Mouse (Mus musculus) lung, postnatal 36 days (tissue): ENCODE data around the gene D13Ertd608e.
"Not testable (repeated sequence)": the region's sequence is repeated elsewhere in the genome, so short reads cannot be mapped to it uniquely, and the experiment has no call there.

Experiments
- DNase-seq: peaks from one replicate; pipeline ENCODE4 v3.0.0; 2022; ENCODE audit warnings: mixed read lengths

D13Ertd608e gene

DNA sequence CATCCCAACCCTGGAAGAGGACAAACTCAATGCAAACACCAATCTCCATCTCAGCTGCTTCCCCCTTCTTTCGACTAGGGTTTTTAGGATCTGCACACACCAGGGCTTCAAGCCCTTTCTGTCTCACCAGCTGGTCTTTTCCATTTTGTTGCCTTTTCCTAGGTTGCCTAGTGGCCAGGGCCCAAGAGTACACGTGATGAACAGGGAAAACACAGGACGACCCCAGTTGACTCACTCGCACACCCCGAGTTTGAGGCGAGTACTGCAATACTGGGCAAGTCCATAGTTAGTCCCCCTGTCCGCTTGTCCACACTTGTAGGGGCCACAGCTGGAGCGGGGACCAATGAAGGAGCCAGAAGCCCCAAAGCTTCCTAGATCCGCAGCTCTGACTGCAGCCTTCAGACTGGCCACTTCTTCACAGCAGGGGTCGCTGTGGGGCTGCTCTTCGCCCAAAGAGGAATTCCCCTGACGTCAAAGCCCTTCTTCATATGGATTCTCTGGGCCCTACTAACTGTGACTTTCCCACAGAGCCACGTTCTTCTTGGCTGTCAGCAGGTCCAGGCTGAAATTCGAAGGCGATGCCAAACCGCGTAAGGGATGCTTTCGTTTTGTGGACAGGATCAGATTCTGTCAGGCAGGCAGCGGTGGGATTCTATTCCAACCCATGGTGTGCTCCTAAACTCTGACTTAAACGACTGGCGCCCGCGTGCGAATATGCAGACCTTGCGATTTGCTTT lies at the start of gene D13Ertd608e:
TSS of gene D13Ertd608e (plus strand) at position 687 of the 737 bp plus-strand sequence.
- peak; percentile 58 for DNase-seq

DNA sequence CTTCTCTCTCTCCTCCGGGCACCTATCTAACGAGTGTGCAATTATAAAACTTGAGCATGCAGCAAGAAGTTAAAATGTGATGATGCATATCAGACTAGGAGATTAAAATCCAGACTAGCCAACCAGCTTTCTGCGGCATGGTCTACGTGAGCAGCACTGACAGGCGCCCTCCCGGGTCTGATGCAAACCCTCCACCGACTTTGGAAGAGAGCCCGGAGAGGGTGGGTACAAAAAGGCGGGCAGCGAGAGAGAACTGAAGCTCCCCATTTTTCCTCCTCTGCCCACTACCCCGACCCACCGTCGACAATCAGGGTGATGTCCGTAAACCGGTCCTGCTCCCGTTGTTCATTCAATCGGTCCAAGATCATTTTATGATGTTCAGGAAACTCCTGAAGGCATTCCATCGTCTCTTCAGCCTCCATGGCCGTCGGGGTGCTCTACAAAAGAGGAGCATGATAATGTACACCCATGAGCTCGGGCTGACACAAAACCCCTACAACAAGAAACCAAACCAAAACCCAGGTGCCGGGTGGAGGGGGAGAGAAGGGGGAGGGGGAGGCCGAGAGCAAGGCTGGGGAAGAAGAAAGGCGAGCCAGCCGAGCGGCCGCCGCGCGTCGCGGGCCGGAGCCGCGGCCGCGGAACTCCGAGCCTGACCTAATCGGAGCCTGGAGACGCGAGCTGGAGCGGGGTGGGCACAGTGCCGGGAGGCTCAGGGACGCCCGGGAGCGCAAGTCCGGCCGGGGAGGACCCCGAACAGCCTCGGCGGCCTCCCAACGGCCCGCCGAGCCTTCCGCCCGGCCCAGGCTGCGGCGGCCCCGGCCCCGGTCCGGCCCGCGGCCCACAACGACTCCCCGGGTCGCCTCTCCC lies 45.7 kb upstream of the D13Ertd608e start:
- DNase-seq: peak; percentile 62

DNA sequence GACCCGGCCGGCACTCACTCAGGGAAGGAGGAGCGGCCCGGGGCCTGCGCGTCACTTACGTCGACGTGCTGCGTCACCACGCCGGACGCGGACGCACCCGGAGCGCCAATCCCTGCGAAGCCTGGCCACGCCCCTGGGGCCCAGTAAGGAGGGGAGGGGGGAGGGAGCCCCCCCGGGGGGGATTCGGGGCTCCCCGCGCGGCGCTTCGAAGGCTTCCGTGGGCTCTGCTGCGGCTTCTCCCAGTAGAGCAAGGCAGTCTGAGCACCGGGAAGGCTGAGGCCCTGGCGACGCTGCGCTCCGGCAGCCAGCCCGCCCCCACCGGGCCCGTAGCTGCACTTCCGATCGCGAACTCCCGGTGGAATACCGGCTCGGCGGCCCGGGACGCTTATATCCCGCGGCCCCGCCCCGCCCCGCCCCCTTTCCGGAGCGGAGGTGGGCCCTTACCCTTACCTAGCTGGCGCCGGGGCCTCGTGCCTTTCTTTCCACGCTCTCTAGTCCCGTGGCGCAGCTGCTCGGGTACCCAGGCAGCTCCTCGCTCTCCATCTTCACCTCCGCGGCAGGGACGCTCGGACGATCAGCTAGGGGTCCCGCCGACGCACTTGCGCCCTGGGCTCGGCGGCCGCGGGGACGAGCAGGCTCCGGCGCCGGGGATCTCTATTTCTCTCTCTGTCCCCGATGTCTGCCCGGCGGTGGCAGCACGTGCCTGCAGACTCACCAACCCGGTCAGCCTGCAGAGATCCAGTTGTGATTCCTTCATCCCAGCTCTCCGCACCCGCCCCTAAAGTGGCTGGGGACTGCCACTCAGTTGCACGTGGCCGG lies 44.8 kb upstream of the D13Ertd608e start, which contains the start of gene Zfp131:
TSS of gene Zfp131 (minus strand) at position 129 of the 819 bp plus-strand sequence.
- DNase-seq: peak; percentile 96

DNA sequence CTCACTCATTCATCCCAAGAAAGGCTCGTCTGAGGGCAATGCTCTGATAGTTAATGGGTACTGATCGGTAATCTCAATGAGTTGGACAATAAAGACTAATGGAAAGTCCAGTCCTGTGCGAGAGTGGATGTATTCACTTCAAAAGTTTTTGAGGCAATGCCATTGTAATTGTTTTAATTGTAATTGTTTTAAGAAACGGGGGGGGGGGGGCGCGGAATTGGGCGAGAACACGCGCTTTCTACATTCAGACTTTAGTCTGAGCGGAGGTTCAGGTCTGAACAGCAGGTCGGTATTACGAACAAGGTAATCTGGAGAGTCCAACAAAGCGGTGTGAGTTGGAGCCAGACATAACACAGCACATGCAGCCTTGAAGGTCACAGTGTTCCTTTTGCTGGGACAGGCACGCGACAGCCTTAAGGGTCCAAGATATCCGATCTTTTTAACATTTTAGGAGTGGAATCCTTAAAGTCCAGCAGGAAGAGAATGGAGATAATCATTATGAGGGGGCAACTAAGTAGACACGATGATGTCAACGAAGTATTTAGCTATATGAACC lies 44.1 kb upstream of the D13Ertd608e start:
- no peak for DNase-seq

DNA sequence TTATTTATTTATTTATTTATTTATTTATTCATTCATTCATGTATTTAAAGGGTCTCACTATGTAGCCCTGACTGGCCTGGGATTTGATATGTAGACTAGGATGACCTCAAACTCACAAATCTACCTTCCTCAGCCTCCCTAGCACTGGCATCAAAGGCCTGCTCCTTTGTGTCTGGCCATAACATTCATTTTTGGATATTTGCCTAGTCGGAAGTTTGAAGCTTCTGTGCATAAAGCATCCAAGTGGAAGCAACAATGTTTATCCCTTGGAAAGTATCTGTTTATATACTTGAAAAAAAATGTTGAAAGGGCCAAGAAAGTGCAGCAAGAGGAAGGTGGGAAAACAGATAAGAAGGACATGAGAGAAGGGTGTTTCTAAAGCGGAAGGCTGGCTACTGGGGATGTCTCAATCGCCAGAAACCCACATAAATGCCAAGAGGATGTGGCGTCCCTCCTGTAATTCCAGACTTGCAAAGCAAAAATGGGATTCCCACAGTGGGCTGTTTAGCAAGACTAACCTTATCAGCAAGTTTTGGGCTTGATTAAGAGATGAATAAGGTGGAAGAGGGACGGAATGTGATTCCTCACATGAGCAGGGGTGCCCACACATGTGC lies 42.9 kb upstream of the D13Ertd608e start:
- DNase-seq: peak; percentile 7

DNA sequence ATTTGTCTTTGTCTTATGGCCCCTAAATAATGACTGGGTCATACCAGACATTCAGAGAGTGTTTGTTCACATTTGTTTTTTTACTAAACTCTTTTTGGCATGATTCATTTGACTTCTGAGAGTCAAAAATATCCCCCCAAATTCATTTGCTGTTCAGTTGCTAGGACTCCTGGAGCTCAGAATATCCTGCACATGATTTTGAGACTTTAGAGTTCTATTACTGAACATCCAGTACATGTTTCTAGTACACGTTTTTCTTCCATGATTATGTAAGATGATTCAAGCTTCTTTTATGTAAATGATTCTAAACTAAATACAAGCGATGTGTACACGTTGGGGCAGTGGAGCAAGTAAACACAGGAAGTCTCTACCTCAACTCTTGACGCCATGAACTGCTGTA lies 38.1 kb upstream of the D13Ertd608e start:
- no peak for DNase-seq

DNA sequence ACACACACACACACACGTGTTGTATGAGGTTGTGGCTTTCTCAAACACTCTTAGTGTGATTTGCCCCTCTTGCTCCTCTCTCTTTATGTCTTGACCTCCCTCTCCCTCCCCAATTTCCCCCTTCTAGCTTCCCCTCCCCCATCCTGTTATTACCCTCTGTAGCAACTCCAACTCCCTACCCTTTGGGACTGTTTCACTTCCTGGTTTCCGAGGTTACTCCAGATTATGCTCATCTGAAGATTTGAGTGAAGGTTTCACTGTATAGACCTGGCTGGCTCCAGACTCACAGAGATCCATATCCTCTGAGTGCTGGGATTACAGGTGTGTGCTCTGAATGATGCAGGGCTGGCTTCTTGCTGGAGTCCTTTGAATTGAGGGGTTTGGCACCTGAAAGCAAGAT lies 26.9 kb upstream of the D13Ertd608e start:
- no peak for DNase-seq

DNA sequence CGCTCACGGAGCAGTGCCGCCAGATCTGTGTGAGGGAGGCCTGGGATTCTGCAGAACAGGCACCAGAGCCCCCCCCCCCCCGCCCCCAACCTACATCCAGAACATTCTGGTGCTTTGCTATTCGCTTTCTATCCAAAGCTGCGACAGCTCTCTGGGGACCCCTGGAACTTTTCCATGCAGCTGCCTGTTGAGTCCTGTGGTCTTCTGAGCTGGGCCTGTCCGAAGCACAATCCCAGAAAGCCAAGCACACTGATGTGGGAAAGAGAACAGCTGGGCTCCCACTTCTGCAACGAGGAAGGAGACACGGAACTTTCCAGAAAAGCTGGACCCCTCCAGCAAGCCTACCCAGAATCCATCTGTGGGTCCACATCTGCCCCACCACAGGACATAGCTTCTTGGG lies 25.8 kb upstream of the D13Ertd608e start:
- no peak for DNase-seq

DNA sequence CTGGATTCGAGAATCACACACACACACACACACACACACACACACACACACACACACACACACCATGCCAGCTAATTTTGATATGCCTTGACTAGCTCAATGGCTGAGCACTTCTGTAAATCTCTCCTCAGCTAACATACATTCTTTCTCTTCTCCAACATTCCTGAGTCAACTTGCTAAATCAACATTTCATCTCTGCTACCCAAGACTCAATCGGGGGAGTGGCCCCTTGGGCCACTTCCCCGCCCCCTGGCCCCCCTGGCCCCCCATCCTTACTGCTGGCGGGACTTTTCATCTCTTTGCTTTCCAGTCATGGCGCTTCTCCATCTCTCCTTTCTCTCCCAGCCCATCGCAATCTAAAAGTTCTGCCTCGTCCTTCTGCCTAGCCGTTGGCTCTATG lies 19.0 kb upstream of the D13Ertd608e start:
- DNase-seq: no peak

DNA sequence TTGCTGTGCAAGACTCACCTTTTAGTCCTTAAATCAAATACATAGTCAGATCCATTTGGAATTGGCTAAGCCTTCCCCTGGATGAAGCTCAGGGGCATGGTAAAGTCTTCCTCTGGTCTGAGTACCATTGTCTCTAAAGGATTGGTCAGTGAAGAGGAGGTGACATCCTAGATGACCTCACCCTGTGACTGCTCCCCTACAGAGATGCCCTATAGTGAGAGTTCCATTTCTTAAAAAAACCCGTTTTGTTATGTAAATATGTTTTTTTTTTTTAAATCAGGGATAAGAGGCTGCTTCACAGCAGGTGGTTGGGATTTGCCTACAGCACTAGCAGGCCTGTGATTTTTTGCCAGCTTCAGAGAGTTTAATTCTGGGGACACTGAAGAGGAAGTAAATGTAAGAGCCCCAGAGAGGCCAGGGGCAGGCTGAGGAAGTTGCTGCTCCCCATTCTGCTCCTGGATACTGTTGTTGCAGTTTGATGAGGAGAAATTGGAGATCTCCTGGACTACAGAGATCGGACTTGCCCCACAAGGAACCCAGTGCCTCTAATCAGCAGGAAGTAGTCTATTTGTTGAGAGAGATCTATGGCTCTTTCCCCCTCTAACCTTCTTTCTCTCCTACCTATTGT lies 18.1 kb upstream of the D13Ertd608e start:
- no peak for DNase-seq

DNA sequence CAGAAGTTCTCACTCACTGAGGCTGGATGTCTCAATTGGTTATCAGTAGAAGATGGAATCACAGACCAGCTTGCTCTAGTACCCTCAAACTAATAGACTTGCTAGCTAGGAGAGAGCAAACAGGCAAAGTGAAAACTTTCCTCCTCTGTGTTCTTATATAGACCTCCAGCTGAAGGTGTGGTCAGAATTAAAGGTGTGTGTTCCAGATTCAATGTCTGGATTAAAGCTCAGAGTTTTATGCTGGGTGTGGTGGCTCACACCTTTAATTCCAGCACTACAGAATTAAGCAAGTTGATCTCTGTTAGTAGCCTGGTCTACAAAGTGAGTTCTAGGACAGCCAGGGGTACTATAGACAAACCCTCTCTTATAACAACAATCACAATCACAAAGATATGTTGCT lies 5.7 kb upstream of the D13Ertd608e start, which contains the start of gene AF067063:
TSS of gene AF067063 (minus strand) at position 101 of the 400 bp plus-strand sequence.
- DNase-seq: not testable (repeated sequence)

DNA sequence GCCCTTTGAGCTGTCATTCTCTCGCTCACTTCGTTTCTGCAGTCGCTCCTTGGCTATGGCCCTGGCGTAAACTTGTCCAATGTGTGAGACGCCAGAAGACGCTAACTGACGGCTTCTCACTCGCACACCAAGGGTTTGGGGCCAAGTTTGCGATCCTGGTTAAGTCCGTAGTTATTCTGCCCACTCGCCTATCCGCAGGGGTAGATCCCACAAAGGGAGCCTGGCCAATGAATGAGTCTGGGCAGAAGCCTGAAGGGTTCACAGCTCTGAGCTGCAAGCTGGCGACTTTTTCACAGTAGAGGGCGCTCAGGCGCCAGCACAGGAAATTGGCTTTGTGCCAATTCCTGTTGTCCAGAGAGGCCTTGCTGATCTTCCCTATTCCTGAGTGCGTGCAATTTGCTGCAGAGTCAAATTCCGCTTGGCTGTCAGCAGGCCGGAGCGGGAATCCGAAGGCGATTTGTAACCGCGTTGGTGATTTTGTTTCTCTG lies 562 bp downstream of the D13Ertd608e start:
- peak; percentile 10 for DNase-seq

DNA sequence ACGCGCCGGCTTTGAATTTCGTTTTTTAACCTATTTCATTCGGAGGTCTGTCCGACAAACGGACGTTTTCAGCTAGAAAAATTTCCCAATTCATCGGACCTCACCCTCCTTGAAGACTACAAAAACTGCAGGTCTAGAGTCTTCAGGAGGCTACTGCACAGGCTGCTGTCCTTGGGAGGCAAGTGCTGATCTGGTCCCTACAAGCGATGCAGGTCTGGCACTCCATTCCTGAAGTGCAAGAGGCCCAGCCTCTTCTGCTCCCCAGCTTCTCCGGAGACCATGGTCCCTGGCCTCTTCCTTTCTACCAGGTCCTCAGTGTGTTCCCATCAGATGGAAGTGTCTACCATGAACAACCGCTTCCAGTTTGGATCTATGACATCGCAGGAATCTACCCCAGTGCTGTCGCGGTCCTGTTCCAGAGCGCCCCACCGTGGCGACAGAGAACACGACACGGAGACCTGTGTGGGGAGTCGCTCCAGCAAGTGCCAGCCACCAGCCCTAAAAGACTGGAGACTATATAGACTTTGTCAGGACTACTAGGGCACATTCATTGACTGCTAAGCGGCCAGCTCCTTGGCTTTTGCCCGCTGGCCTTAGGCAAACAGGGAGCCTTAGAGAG lies 2.0 kb downstream of the D13Ertd608e start:
- DNase-seq: peak; percentile 36

DNA sequence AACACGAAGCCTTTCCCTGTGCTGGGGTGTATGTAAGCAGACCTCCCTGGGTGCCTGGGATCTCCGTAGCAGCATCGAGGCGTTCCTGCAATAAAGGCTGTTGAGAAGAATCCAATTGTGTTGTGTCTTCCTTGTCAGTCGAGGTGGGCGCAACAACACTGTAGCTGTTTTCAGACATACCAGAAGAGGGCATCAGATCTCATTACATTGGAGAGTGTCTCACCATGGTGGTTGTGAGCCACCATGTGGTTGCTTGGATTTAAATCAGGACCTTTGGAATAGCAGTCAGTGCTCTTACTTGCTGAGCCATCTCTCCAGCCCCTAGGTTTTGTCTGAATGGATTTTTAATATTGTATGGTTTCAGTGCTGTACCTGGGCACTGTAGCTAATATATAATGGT lies 4.2 kb downstream of the D13Ertd608e start:
- peak; percentile 8 for DNase-seq

DNA sequence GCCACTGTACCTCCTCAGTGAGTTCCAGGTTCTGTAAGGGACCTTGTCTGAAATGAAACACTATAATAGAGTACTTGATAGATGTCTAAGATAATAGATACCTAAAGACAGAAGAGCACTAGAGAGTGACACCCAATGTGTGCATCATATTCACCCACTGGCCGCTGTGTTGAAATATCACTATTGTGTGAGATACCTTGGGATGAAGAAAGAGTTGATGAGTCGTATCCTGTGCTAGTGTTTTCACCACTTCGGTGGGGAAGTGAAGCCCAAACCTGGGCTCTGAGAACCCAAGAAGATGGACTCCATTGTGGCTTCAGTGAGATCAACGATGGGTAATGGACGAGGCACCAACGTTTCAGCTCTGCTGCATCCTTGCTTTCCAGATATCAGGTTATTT lies 26.6 kb downstream of the D13Ertd608e start:
- not testable (repeated sequence) for DNase-seq

DNA sequence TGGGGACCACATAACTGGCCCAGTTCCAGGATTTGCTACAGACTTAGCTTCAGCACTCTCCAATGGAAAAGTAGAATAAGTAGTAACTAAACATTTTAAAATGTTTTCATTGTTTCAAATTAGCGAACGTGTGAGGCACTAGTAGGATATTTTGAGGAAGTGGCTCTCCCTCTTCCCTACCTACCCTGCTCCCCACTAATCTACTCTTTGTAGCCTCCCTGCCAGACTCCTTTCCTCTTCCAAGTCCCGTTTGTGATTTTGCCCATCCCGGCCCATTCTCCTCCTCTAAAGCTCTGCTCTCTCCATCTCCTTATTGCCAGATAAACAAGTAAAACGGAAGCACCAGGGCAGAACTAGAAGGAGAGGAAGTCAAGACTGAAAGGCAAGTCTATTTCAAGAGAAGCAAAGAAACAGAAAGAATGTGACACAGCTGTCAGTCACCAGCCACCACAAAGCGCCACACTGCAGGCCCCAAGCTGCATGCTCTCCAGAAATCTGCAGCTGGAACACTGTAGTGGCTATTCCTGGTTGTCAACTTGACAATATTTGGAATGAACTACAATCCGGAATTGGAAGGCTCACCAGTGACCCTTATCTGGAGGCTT lies 28.7 kb downstream of the D13Ertd608e start:
- DNase-seq: not testable (repeated sequence)

DNA sequence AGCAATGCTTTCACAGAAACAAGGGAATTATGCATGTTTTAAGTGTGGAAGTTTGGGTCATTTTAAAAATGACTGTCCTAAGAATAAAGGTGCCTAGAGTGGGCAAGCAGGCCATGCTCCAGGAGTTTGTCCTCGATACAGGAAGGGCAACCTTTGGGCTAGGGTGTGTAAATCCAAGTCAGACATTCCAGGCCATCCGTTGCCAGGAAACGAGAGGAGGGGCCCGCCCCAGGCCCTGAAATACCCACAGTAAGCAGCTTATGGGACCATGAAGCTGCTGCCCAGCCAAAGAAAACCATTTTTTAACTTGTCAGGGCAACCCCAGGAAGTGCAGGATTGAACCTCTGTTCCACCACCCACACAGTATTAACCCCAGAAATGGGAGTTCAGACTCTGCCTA lies 51.1 kb downstream of the D13Ertd608e start:
- not testable (repeated sequence) for DNase-seq

DNA sequence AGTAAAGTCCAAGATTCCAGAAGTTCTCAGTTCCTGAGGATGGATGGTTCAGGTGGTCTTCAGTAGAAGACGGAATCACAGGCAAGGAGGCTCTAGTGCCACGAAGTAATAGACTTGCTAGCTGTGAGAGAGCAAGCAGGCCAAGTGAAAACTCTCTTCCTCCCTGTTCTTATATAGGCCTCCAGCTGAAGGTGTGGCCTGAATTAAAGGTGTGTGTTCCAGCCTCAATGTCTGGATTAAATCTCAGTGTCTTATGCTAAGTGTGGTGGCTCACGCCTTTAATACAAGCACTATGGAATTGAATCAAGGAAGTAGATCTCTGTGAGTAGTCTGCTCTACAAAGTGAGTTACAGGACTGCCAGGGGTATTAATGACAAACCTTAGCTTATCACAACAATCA lies 58.9 kb downstream of the D13Ertd608e start, which contains the start of gene Tcstv1:
TSS of gene Tcstv1 (minus strand) at position 101 of the 400 bp plus-strand sequence.
- DNase-seq: not testable (repeated sequence)
